Mouse (Mus musculus) ES-Bruce4 (cell line): ENCODE data around the gene Gm21983.

Source experiments
- CTCF ChIP-seq: IDR thresholded peaks from one replicate; pipeline ENCODE4 v1.8.1; 2011; ENCODE audit warnings: low read depth, low read length
- EP300 ChIP-seq: IDR thresholded peaks from 2 replicates; pipeline ENCODE4 v1.6.1; 2011; ENCODE audit warnings: low read depth, low read length; ENCODE audit not compliant: insufficient read depth
- POLR2A ChIP-seq: IDR thresholded peaks from one replicate; pipeline ENCODE4 v1.8.1; 2011; ENCODE audit warnings: low read length; ENCODE audit not compliant: insufficient read depth

GRCm38 (mm10) chr7:27219937-27220336 lies 39.1 kb upstream of the Gm21983 start:
- TF ChIP-seq CTCF (no peak), POLR2A (no peak), EP300 (no peak)
